Mouse (Mus musculus) left cerebral cortex, postnatal 36 days (tissue): ENCODE measurements around the gene 2010111I01Rik. TPM values are rescaled to one million over a fixed set of nuclear protein-coding genes. Genes with fewer than 3 reads are reported as not detected.
"Not testable (repeated sequence)": the region's sequence is repeated elsewhere in the genome, so short reads cannot be mapped to it uniquely, and the experiment has no call there.

Experiments used
- DNase-seq, 2 experiments: peaks; one replicate each; pipeline ENCODE4 v3.0.0; 2021 to 2022; ENCODE audit warnings: low spot score in 2 of 2, mixed read lengths in 1 of 2
- intact Hi-C: fragments of 180-260 bp; cut with DNase I; formaldehyde crosslinking; loops from one replicate; pipeline ENCODE4 v1.15.1; 2025
- total RNA-seq, 2 experiments: library from RNA; stranded (reverse); gene quantifications; 2 replicates each; pipeline ENCODE4 v1.2.3; 2021

2010111I01Rik gene
- total RNA-seq, 2 experiments from 2014 or later: 93.2 to 121 TPM

GRCm38 (mm10) chr13:63309563-63309962 lies 344.9 kb downstream of the 2010111I01Rik start:
- no peak for DNase-seq
- intact Hi-C loops: no loop called here

DNA sequence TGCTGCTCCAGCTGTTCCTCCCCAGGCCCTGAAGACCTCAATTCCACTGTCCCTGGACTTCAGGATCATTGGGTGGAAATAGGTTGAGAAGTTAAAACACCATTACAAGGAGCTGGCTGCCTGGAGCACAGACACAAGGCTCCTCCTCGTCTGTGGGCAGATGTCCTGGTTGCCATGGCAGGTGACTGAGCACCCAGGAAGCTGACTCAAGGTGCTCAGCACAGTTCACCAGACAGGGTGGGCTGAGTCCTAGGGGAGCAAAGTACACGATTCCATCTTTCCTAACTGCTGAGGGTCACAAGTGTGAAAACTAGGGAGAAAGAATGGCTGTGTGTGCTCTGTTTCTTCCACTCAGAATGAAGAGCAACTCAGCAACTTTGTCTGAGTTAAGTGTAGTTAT lies 346.5 kb downstream of the 2010111I01Rik start:
- intact Hi-C loops: no loop called here
- no peak for DNase-seq

DNA sequence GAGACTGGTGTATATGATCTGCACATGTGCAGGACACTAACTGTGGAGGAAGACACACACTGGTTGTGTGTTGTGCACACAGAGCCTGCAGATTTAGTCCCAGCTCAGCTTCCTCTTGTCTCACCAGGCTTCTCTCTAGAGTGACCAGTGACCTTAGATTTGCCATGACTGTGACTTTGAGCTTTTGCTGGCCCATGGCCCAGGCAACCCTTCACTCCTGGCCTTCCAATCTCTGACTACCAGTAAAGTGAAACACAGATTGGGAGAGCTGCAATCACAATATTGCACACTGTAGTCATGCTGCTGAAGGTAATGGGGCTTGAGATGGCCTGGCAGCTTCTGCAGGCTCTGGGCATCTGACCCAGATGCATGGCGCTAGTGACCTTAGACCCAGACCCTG lies 348.6 kb downstream of the 2010111I01Rik start:
- no peak for DNase-seq
- intact Hi-C loops: no loop called here

DNA sequence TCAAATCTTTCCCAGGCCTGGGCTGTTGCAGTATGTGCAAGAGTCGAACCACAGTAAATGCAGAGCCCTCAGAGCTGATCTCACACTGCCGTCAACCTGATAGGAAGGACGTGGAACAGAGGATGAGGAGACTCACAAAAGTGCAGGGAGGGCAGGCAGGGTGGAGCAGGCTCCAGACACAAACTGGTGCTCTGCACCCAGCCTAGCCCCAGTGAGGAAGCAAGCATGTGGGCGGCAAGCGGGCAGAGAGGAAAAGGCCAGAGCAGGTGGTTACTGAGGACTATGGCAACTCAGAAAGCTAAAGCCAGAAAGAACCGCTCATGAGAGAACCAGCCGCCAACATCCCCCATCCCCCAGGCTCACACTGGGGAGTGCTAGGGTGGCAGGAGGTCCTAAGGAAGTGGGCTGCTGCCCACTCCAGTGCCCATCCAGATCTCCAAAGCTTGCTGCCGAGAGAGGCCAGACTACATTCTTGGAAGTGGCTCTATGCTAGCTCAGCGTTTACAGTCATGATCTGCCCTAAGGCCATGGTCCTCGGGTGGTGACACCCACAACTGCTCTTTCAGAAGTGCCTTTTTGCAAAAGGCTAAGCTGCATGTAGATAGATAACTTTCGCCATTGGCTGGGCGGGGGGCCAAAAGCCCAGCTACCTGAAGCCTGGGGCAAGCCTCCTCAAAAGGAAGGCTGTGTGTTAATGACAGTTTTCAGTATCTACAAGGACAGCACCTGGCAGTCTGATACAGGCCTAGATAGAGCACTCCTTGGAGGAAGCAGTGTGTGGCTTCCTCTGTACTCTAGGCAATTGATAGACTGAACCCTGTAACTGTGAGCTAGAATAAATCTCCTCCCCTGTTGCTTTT lies 349.3 kb downstream of the 2010111I01Rik start:
- no peak for DNase-seq
- intact Hi-C loops: no loop called here

DNA sequence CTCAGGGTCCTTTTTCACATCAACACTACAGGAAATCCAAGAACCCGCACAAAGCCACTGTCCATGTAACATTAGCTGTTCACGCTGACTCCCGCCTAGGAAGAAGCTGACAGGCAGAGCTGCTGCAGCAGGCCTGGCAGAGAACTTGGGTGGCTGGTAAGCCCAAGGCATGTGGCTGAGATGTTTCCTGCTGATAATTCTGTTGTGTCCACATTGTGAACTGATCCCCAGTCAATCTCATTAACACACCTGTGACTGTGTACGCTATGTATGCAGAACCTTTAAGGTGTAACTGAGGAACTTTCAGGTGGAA lies 349.9 kb downstream of the 2010111I01Rik start:
- intact Hi-C loops: no loop called here
- no peak for DNase-seq

- DNase-seq, intact Hi-C loops: not testable (repeated sequence)
Measured at GRCm38 (mm10) chr13:63315111-63315510, 350.4 kb downstream of the 2010111I01Rik start.

- intact Hi-C loops: no loop called here
- DNase-seq: no peak
Measured at GRCm38 (mm10) chr13:63315777-63316176, 351.1 kb downstream of the 2010111I01Rik start.

- no peak for DNase-seq
- intact Hi-C loops: no loop called here
Measured at GRCm38 (mm10) chr13:63316407-63316806, 351.7 kb downstream of the 2010111I01Rik start.

- intact Hi-C loops: no loop called here
- no peak for DNase-seq
Measured at GRCm38 (mm10) chr13:63317681-63318104, 353.0 kb downstream of the 2010111I01Rik start.

DNA sequence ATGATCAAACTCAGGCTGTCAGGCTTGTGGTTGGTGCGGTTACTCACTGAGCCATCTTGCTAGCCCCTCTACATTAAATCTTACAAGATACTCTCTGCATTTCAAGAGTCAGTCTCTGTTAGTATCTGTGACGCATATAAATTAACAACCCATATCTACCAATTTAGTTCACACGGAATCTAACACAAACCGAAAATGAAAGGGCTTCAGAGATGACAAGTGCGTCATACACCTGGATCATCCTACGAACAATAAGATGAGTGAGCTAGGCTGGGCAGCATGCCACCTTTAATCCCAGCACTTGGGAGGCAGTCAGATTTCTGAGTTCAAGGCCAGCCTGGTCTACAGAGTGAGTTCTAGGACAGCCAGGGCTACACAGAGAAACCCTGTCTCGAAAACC lies 355.1 kb downstream of the 2010111I01Rik start:
- intact Hi-C loops: no loop called here
- DNase-seq: no peak

- intact Hi-C loops: no loop called here
- no peak for DNase-seq
Measured at GRCm38 (mm10) chr13:63321689-63322088, 357.0 kb downstream of the 2010111I01Rik start.

DNA sequence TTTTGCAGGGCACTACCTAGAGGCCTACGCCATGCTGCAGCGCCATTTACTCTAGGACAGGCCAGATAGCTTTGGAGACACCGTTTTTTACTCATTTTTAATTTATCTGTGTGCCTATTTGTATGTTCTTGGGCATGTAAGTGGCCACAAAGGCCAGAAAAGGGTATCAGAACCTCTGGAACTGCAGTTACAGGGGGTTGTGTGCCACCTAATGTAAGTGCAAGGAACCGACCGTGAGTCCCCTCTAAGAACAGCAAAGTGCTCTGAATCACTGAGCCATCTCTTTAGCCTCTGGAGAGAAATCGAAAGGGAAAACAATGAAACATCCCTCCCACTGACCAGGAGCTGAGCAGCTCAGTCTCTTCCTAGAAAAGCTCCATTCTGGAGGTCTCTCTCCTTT lies 358.1 kb downstream of the 2010111I01Rik start:
- no peak for DNase-seq
- intact Hi-C loops: no loop called here

DNA sequence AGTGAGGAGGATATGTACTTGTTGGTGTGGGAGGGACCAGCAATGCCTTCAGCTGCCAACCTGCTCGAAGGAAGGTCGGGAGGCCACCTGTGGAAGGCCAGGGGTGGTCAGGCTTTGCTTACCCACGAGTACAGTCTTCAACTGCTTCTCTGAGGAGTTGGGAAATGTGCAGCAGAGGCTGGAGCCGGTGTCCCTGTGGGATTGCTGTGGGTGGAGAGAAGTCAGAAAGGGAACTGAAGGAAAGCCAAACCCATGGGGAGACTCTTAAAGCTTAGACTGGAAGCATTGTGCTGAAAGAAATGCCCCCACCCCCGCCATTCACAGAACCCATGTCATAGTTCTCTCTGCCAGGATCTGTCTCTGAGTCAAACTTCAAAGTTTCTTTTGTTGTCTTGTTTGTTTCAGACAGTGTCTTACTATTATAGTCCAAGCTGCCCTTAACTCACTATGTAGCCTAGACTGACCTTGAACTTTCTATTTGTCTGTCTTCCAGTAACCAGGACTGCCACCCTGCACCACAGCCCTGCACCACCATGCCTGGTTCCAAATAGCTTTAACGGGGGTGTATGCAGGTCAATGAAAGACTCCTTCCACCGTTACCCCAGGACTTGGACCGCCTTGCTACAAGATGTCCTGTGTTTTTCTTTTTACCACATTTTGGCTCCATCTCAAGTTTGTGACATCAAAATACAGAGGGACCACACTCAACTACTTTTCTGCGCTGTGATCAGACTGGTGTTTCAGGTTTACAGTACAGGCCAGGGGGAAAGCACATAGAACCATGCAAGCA lies 358.8 kb downstream of the 2010111I01Rik start:
- no peak for DNase-seq
- intact Hi-C loops: no loop called here

DNA sequence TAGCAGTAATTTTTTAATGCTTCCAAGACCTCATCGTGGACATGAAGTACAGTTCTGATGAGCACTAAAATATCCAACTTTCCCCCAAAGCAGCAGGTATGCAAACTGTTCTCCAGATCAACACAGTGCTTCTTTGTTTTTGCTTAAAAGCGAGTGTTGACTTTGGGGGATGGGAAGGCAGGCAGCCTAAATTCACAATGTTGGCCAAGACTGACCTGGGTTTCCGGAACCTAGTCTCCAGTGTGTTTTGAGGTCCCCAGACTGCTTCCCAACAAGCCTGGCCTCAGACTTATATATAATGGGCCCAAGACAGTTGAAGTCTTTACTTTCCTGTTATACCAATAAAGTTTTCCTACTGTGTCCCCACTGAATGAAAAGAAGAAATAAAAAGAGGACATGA lies 359.6 kb downstream of the 2010111I01Rik start:
- DNase-seq: no peak
- intact Hi-C loops: no loop called here

GRCm38 (mm10) chr13:63324978-63325848 lies 360.5 kb downstream of the 2010111I01Rik start:
- DNase-seq: no peak
- intact Hi-C loops: no loop called here

GRCm38 (mm10) chr13:63326015-63326414 lies 361.3 kb downstream of the 2010111I01Rik start:
- no peak for DNase-seq
- intact Hi-C loops: no loop called here

GRCm38 (mm10) chr13:63330236-63330860 lies 365.7 kb downstream of the 2010111I01Rik start:
- peak in 1 of 2 experiments; percentile 59 for DNase-seq
- intact Hi-C loops: loop anchor here (2.0 to 10.0 kb wide), 4 partner anchors 73 to 566 kb away; partner anchors contain the start of gene Platr25

GRCm38 (mm10) chr13:63331379-63331778 lies 366.7 kb downstream of the 2010111I01Rik start:
- intact Hi-C loops: loop anchor here (2.0 to 10.0 kb wide), 4 partner anchors 74 to 567 kb away; partner anchors contain the start of gene Platr25
- DNase-seq: peak in 1 of 2 experiments; percentile 56
